Mouse (Mus musculus) megakaryocyte, embryonic 14.5 days (primary cell): ENCODE measurements around the gene Sag. TPM values are rescaled to one million over a fixed set of nuclear protein-coding genes. Genes with fewer than 3 reads are reported as not detected.
"Not testable (repeated sequence)": the region's sequence is repeated elsewhere in the genome, so short reads cannot be mapped to it uniquely, and the experiment has no call there.

Source experiments
- H3K27me3 ChIP-seq: replicated peaks from 2 replicates; pipeline ENCODE3; 2012; ENCODE audit warnings: inconsistent platforms
- H3K36me3 ChIP-seq: replicated peaks from 2 replicates; pipeline ENCODE3; 2012; ENCODE audit warnings: low read length, inconsistent platforms, mixed read lengths
- H3K4me1 ChIP-seq: 2 replicates; pipeline ENCODE4 v1.6.1; 2012; ENCODE audit warnings: inconsistent platforms
- H3K4me3 ChIP-seq: replicated peaks from 2 replicates; pipeline ENCODE3; 2012; ENCODE audit warnings: moderate library complexity, mild to moderate bottlenecking, inconsistent platforms
- H3K9me3 ChIP-seq: 2 replicates; pipeline ENCODE4 v1.6.1; 2012; ENCODE audit warnings: inconsistent platforms
- FLI1 ChIP-seq: IDR thresholded peaks from 2 replicates; pipeline ENCODE4 v1.6.1; 2012; ENCODE audit warnings: low read length, inconsistent platforms, mixed read lengths
- GATA1 ChIP-seq: IDR thresholded peaks from 3 replicates; pipeline ENCODE4 v1.6.1; 2012; ENCODE audit warnings: mixed read lengths, low read length, inconsistent platforms, borderline replicate concordance
- polyA plus RNA-seq: library from polyadenylated mRNA; stranded (reverse); fragments of >175 nt; gene quantifications from 2 replicates; pipeline ENCODE4 v1.2.3, GENCODE M21; 2012; ENCODE audit warnings: low replicate concordance; ENCODE audit not compliant: insufficient read depth

Gene Sag
- polyA plus RNA-seq, 1 experiment = not detected

GRCm38 (mm10) chr1:87813155-87813554, 9.7 kb downstream of the Sag start:
- no peak overlapping the region for H3K4me3 ChIP-seq
- H3K9me3 ChIP-seq = peaks cover 7% of the 10 kb centered on the region
- no peaks in the 10 kb centered on the region for H3K27me3 ChIP-seq
- H3K4me1 ChIP-seq = peaks cover 40% of the 10 kb centered on the region
- peaks cover 28% of the 10 kb centered on the region for H3K36me3 ChIP-seq
- TF ChIP-seq GATA1 = no peak
- no peak for TF ChIP-seq FLI1

GRCm38 (mm10) chr1:87813681-87814080, 10.2 kb downstream of the Sag start:
- H3K36me3 ChIP-seq = peaks cover 33% of the 10 kb centered on the region
- no peak for TF ChIP-seq FLI1
- no peak for TF ChIP-seq GATA1
- no peaks in the 10 kb centered on the region for H3K27me3 ChIP-seq
- peaks cover 7% of the 10 kb centered on the region for H3K9me3 ChIP-seq
- H3K4me1 ChIP-seq = peaks cover 41% of the 10 kb centered on the region
- H3K4me3 ChIP-seq = no peak overlapping the region

GRCm38 (mm10) chr1:87824420-87824995, 21.0 kb downstream of the Sag start:
- H3K36me3 ChIP-seq = peaks cover 39% of the 10 kb centered on the region
- no peaks in the 10 kb centered on the region for H3K27me3 ChIP-seq
- peaks cover 56% of the 10 kb centered on the region for H3K4me1 ChIP-seq
- H3K9me3 ChIP-seq = no peaks in the 10 kb centered on the region
- TF ChIP-seq FLI1 (no peak), GATA1 (no peak)
- H3K4me3 ChIP-seq = no peak overlapping the region

- no peak for TF ChIP-seq FLI1
- TF ChIP-seq GATA1 = no peak
- peaks cover 38% of the 10 kb centered on the region for H3K36me3 ChIP-seq
- H3K9me3 ChIP-seq = no peaks in the 10 kb centered on the region
- H3K27me3 ChIP-seq = no peaks in the 10 kb centered on the region
- peak overlapping the region; percentile 33 for H3K4me3 ChIP-seq
- H3K4me1 ChIP-seq = peaks cover 61% of the 10 kb centered on the region
Measured at GRCm38 (mm10) chr1:87825281-87825680, 21.8 kb downstream of the Sag start.

- no peaks in the 10 kb centered on the region for H3K27me3 ChIP-seq
- H3K9me3 ChIP-seq = no peaks in the 10 kb centered on the region
- no peak overlapping the region for H3K4me3 ChIP-seq
- H3K36me3 ChIP-seq = peaks cover 36% of the 10 kb centered on the region
- H3K4me1 ChIP-seq = peaks cover 61% of the 10 kb centered on the region
- TF ChIP-seq GATA1 = no peak
- TF ChIP-seq FLI1 = no peak
Measured at GRCm38 (mm10) chr1:87825991-87826390, 22.5 kb downstream of the Sag start.

- H3K27me3 ChIP-seq = no peaks in the 10 kb centered on the region
- H3K9me3 ChIP-seq = no peaks in the 10 kb centered on the region
- TF ChIP-seq GATA1 = no peak
- TF ChIP-seq FLI1 = no peak
- H3K36me3 ChIP-seq = peaks cover 37% of the 10 kb centered on the region
- H3K4me3 ChIP-seq = no peak overlapping the region
- peaks cover 61% of the 10 kb centered on the region for H3K4me1 ChIP-seq
Measured at GRCm38 (mm10) chr1:87826474-87826873, 23.0 kb downstream of the Sag start.

- H3K4me3 ChIP-seq, H3K9me3 ChIP-seq, H3K27me3 ChIP-seq: not testable (repeated sequence)
- Histone ChIP-seq H3K36me3 (peaks cover 47% of the 10 kb centered on the region), H3K4me1 (peaks cover 58% of the 10 kb centered on the region)
Measured at GRCm38 (mm10) chr1:87827476-87827875, 24.0 kb downstream of the Sag start.

GRCm38 (mm10) chr1:87828185-87828584, 24.7 kb downstream of the Sag start:
- Histone ChIP-seq H3K4me1 (peaks cover 54% of the 10 kb centered on the region), H3K4me3 (peak overlapping the region; percentile 69), H3K9me3 (no peaks in the 10 kb centered on the region), H3K27me3 (no peaks in the 10 kb centered on the region), H3K36me3 (peaks cover 49% of the 10 kb centered on the region)
- TF ChIP-seq GATA1 = no peak
- no peak for TF ChIP-seq FLI1

GRCm38 (mm10) chr1:87828926-87829580, 25.6 kb downstream of the Sag start:
- Histone ChIP-seq H3K9me3 (no peaks in the 10 kb centered on the region), H3K36me3 (peaks cover 47% of the 10 kb centered on the region), H3K4me3 (no peak overlapping the region), H3K27me3 (no peaks in the 10 kb centered on the region), H3K4me1 (peaks cover 54% of the 10 kb centered on the region)
- TF ChIP-seq FLI1 (no peak), GATA1 (no peak)

GRCm38 (mm10) chr1:87829621-87830211, 26.2 kb downstream of the Sag start:
- Histone ChIP-seq H3K36me3 (peaks cover 45% of the 10 kb centered on the region), H3K4me1 (peaks cover 50% of the 10 kb centered on the region), H3K27me3 (no peaks in the 10 kb centered on the region), H3K9me3 (no peaks in the 10 kb centered on the region), H3K4me3 (no peak overlapping the region)
- TF ChIP-seq FLI1 = no peak
- TF ChIP-seq GATA1 = no peak
